Mouse (Mus musculus) midbrain, embryonic 13.5 days (tissue): ENCODE results near the gene Gm5901. TPM values are rescaled to one million over a fixed set of nuclear protein-coding genes. Genes with fewer than 3 reads are reported as not detected.

Experiments used
- ATAC-seq: fragments of 200-750 bp; cut with Nextera tagmentation; 2 replicates; pipeline ENCODE4 v1.8.0; 2017; ENCODE audit warnings: mild to moderate bottlenecking, moderate TSS enrichment, moderate library complexity
- H3K27ac ChIP-seq: fragments of 300-500 bp; sonication (generic); 2 replicates; pipeline ENCODE4 v1.5.1; 2015; ENCODE audit warnings: inconsistent platforms, mild to moderate bottlenecking, moderate library complexity
- H3K27me3 ChIP-seq: fragments of 300-500 bp; sonication (generic); 2 replicates; pipeline ENCODE4 v1.6.1; 2015; ENCODE audit warnings: mild to moderate bottlenecking, inconsistent platforms
- H3K36me3 ChIP-seq: fragments of 300-500 bp; sonication (generic); 2 replicates; pipeline ENCODE4 v1.6.1; 2015; ENCODE audit warnings: mild to moderate bottlenecking, inconsistent platforms
- H3K4me1 ChIP-seq: fragments of 300-500 bp; sonication (generic); replicated peaks from 2 replicates; pipeline ENCODE4 v1.6.1; 2015; ENCODE audit warnings: inconsistent platforms
- H3K4me2 ChIP-seq: fragments of 300-500 bp; sonication (generic); replicated peaks from 2 replicates; pipeline ENCODE4 v1.6.1; 2015; ENCODE audit warnings: moderate library complexity, mild to moderate bottlenecking, inconsistent platforms
- H3K4me3 ChIP-seq: fragments of 300-500 bp; sonication (generic); replicated peaks from 2 replicates; pipeline ENCODE4 v1.5.1; 2015; ENCODE audit warnings: mild to moderate bottlenecking, inconsistent platforms
- H3K9ac ChIP-seq: fragments of 300-500 bp; sonication (generic); replicated peaks from 2 replicates; pipeline ENCODE4 v1.6.1; 2015; ENCODE audit warnings: mild to moderate bottlenecking, inconsistent platforms
- H3K9me3 ChIP-seq: fragments of 300-500 bp; sonication (generic); 2 replicates; pipeline ENCODE4 v1.6.1; 2016; ENCODE audit warnings: mild to moderate bottlenecking, inconsistent platforms
- WGBS: fragments of 180-500 bp; shearing (Covaris S2); methylation state at CpG from one replicate; pipeline ENCODE4 v1.1.7; 2015; 5-methylcytosine and 5-hydroxymethylcytosine counted together
- polyA plus RNA-seq: library from polyadenylated mRNA; unstranded; fragments of >200 nt; fragmentation: Nextera tagmentation; extraction: Ambion mirVana; gene quantifications from 2 replicates; pipeline ENCODE4 v1.2.1, GENCODE M21; 2015

The Gm5901 gene
- polyA plus RNA-seq, 1 experiment from 2014 or later = not detected

DNA sequence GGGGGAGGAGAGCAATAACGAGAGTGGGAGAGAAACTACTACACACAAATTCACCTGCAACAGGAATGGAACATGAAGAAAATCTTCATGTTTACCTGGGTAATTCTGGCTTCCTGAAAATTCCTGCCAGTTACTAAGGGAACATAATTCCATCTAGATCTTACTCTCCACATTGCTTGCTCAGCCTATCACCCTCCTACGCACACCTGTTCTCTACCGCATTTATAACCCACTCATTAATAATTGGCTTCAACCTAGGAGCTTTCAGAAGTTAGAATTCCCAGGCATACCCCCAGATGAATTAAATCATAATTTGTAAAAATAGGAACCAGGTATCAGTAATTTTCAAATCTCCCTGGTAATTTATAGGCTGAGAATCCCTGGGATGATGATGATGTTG lies 862 bp upstream of the Gm5901 start:
- 95% methylated on average over 3 of the region's 3 CpGs for WGBS
- ATAC-seq = no peak
- H3K4me1 ChIP-seq = no peaks in the 10 kb centered on the region
- no peak overlapping the region for H3K4me2 ChIP-seq
- H3K4me3 ChIP-seq = no peak overlapping the region
- H3K27ac ChIP-seq = no peak overlapping the region
- H3K9ac ChIP-seq = no peak overlapping the region
- H3K9me3 ChIP-seq = no peaks in the 10 kb centered on the region
- H3K27me3 ChIP-seq = no peaks in the 10 kb centered on the region
- peaks cover 63% of the 10 kb centered on the region for H3K36me3 ChIP-seq

DNA sequence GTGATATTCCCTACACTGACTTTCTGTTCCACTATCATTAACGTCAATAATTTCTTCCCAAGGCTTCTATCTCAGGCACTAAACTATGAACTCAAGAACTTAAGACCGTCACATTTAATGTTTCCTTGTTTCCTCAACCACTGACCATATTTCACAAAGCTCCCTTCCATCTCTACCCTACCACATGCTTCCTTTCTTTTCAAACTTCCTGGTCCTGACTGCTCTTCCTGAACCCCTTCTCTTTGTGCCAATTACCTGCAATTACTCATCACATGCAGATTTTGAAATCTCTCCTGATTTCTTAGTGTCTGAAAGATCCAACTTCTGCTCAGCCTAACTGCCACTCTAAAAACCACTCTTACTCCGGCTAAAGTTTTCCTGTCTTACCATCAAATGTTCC lies 5.5 kb downstream of the Gm5901 start:
- Histone ChIP-seq H3K27ac (no peak overlapping the region), H3K36me3 (peaks cover 86% of the 10 kb centered on the region), H3K27me3 (no peaks in the 10 kb centered on the region), H3K4me1 (no peaks in the 10 kb centered on the region), H3K9me3 (no peaks in the 10 kb centered on the region), H3K4me2 (no peak overlapping the region), H3K9ac (no peak overlapping the region), H3K4me3 (no peak overlapping the region)
- ATAC-seq = no peak
- WGBS = 97% methylated on average over 3 of the region's 3 CpGs

DNA sequence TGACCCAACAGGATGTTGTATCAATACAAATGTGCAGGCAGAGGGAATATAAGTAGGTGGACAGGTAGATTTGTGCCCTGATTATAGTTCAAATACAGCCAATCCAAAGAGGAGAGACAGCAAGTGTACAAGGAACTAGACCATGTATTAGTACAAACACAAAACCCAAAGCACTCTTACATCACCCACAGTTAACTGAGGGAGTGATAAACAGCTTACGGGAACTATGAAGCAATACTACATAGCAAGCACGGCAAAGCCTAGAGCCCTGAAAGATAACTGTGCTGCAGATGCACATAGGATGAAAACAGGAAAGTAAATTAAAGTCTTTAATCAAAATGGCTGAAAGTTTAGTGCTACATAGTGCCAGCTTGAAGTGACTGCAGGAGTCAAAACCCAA lies 12.9 kb downstream of the Gm5901 start:
- ATAC-seq = no peak
- WGBS = 99% methylated on average over 2 of the region's 2 CpGs
- no peak overlapping the region for H3K9ac ChIP-seq
- H3K27ac ChIP-seq = no peak overlapping the region
- H3K4me2 ChIP-seq = no peak overlapping the region
- no peaks in the 10 kb centered on the region for H3K9me3 ChIP-seq
- H3K27me3 ChIP-seq = no peaks in the 10 kb centered on the region
- peaks cover 73% of the 10 kb centered on the region for H3K36me3 ChIP-seq
- no peak overlapping the region for H3K4me3 ChIP-seq
- H3K4me1 ChIP-seq = no peaks in the 10 kb centered on the region

DNA sequence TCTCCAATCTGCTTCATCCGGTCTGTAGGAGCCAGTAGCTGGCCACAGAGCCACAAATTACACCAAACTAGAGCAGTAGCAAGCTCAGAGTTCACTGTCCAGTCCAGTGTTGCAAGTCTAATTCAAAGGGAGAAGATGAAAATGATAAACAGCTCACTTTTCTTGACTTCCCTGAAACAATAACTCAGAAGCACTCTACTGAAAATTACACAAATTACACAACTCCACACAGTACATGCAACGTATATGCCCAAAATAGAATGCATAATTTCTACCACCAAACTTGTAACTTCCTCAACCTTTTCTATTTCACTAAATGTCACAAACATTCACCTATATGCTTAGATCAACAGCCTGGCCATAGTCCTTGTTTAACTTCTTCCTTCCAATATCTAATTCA lies 15.4 kb downstream of the Gm5901 start:
- no peaks in the 10 kb centered on the region for H3K9me3 ChIP-seq
- H3K4me2 ChIP-seq = no peak overlapping the region
- no peak overlapping the region for H3K9ac ChIP-seq
- 100% methylated on average over 2 of the region's 2 CpGs for WGBS
- H3K36me3 ChIP-seq = peaks cover 49% of the 10 kb centered on the region
- H3K27ac ChIP-seq = no peak overlapping the region
- no peaks in the 10 kb centered on the region for H3K4me1 ChIP-seq
- no peak for ATAC-seq
- no peak overlapping the region for H3K4me3 ChIP-seq
- no peaks in the 10 kb centered on the region for H3K27me3 ChIP-seq

DNA sequence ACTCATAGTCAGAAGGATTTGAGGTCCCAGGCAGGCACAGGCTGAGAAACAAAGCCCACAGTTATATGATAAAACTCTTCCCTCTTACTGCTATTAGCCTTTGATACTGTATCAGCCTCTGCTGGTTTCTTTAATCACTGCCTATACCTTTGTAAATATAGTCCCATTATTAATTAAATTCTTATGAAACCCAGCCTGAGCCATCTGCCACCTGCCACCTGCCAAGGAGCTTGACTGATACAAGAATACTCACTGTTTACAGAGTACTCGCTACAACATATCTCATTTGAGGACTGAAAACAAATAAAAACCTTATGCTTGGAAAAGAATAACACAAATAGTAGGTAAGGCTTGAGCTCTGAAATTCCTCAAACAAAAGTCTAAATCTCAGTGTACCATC lies 19.8 kb downstream of the Gm5901 start:
- 89% methylated on average over 1 of the region's 1 CpGs for WGBS
- H3K4me1 ChIP-seq = peaks cover 21% of the 10 kb centered on the region
- H3K9me3 ChIP-seq = no peaks in the 10 kb centered on the region
- H3K9ac ChIP-seq = no peak overlapping the region
- no peaks in the 10 kb centered on the region for H3K27me3 ChIP-seq
- ATAC-seq = no peak
- H3K4me3 ChIP-seq = no peak overlapping the region
- H3K27ac ChIP-seq = no peak overlapping the region
- no peak overlapping the region for H3K4me2 ChIP-seq
- peaks cover 8% of the 10 kb centered on the region for H3K36me3 ChIP-seq

DNA sequence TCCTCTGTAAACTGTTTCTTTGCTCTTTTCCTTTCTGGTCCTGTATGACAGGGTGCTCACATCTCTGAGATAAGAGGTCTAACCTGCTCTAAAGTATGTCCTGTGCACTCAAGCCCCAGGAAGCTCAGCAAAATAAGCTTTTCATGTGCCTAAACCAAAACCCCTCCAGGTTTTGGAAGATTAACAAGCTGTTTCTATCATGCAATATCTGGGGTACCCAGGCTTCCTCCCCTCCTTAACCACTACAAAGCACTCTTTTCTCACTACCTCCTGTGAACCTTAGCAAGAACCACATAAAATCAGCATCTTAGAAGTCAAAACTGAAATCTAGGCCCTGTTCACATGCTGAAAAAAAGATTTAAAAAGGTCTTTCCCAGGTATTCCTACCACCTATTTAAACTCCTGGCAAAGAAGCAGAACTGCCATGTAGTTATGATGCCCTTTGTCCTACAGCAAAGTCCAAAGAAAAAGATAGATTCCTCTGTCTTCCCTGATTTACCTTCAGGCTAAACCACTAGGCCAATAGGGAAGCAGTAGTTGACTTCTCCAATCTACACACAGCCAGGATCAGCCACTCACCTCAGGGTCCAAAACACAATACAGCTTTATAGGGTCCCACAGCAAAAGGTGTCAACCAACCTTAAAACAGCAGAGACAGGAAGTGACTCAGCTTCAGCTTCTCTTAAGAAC lies 20.4 kb downstream of the Gm5901 start:
- Histone ChIP-seq H3K27ac (no peak overlapping the region), H3K9me3 (no peaks in the 10 kb centered on the region), H3K4me1 (peaks cover 21% of the 10 kb centered on the region), H3K4me2 (no peak overlapping the region), H3K36me3 (peaks cover 1% of the 10 kb centered on the region), H3K9ac (no peak overlapping the region), H3K4me3 (no peak overlapping the region), H3K27me3 (no peaks in the 10 kb centered on the region)
- ATAC-seq = no peak

DNA sequence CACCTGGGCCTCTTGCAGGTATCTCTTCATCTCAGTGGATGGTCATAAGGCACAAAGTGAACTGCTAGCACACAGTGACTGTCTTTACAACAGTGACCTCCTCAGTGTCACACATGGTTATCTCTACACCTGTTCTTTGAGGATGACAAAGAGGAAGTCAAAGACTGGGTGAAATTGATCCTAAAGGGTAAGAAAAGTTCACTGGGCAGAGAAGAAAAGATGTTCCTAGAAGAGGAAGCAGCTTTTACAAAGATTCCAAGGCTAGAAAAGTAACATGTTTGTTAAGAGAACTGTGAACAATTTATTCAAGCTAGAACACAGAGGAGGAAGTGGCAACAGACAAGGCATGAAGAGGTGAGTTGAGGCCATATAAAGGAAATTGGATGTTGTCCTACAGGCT lies 21.3 kb downstream of the Gm5901 start:
- Histone ChIP-seq H3K9me3 (no peaks in the 10 kb centered on the region), H3K4me2 (no peak overlapping the region), H3K27me3 (no peaks in the 10 kb centered on the region), H3K36me3 (no peaks in the 10 kb centered on the region), H3K27ac (no peak overlapping the region), H3K9ac (no peak overlapping the region), H3K4me3 (no peak overlapping the region), H3K4me1 (peaks cover 26% of the 10 kb centered on the region)
- no peak for ATAC-seq

DNA sequence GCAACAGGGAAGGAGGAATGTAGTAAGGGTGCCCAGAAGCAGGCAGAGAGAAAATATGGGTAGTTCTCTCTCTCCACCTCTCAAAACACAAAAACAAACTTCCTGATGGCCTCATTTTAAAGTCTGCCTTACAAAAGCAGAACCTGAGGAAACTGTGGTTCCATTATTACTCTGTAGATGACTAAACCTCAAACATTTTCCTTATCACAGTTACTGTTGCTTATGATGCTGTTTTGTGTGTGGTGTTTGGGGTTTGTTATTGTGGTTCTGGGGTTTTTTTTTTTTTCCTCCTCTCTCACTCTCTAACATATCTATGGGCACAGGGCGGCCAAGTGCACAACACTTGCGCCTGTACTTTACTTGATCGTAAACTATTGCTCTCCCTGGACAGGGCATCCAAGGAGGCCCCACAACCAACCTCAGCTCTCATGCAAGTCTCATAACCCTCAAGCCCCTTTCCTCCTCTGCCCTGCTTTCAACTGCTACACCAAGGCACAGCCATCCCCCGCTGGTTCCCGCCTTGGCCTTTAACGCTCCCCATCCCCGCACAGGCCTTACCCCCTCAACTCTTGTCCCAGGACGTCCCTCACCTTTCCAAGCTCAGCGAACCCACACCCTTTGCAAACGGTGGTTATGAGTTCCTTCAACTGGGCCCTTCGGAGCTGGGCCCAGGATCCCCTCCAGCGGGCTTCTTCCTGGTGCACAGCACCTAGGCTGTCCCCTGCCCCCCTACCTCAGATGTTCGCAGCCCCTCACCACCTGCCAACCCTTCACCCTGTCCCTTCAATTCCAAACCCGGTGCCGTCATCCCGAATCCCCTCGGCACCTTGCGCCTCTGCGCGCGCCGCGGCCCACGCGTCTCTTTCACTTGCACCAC lies 24.5 kb downstream of the Gm5901 start:
- H3K36me3 ChIP-seq = no peaks in the 10 kb centered on the region
- no peaks in the 10 kb centered on the region for H3K27me3 ChIP-seq
- no peak for ATAC-seq
- WGBS = 2% methylated on average over 25 of the region's 25 CpGs
- H3K4me1 ChIP-seq = peaks cover 26% of the 10 kb centered on the region
- H3K9ac ChIP-seq = peak overlapping the region; percentile 94
- peak overlapping the region; percentile 83 for H3K4me2 ChIP-seq
- no peaks in the 10 kb centered on the region for H3K9me3 ChIP-seq
- peak overlapping the region; percentile 85 for H3K4me3 ChIP-seq
- peak overlapping the region; percentile 58; the same call in 1 of the 2 replicates for H3K27ac ChIP-seq

DNA sequence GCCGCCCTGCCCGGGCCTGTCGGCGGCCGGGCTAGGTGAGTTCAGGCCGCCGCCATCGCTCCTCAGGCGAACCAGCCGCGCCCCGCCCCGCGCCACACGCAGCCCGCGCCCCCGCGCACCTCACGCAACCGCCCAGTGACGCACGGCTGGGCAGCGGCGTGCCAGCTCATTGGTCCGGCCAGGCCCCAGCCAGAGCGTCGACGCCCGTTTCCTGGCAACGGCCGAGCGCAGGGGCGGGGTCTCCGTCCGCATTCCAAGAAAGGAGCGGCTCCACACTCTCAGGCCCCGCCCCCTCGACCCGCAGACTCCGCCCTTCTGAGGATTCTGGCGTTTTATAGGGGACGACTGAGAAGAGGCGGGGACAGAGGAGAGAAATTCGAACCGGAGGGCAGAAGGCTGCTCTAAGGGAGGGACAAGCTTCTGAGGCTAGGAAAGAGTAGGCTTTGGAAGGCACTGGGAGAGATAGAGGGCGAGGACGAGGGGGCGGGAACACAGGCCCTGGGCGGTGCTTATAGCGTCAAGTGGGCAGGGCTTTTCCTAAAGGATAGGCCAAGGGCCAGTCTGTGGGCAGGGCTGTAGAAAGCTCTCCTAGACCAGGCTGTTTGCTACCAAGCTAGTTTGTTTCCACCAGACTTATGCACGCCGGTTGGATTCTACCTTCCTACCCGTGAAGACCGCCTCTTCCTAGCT lies 25.2 kb downstream of the Gm5901 start, which contains the start of gene Fam160a2:
TSS of gene Fam160a2 (minus strand) at position 120 of the 690 bp plus-strand sequence.
- Histone ChIP-seq H3K4me3 (peak within 1 kb of the TSS; percentile 85), H3K36me3 (no peaks in the 10 kb centered on the region), H3K9me3 (no peaks in the 10 kb centered on the region), H3K4me1 (peaks cover 26% of the 10 kb centered on the region), H3K9ac (peak within 1 kb of the TSS; percentile 94), H3K4me2 (peak within 1 kb of the TSS; percentile 83), H3K27me3 (no peaks in the 10 kb centered on the region), H3K27ac (peak within 1 kb of the TSS; percentile 84)
- under 1% methylated on average over 55 of the region's 55 CpGs for WGBS
- peak; percentile 99 for ATAC-seq

DNA sequence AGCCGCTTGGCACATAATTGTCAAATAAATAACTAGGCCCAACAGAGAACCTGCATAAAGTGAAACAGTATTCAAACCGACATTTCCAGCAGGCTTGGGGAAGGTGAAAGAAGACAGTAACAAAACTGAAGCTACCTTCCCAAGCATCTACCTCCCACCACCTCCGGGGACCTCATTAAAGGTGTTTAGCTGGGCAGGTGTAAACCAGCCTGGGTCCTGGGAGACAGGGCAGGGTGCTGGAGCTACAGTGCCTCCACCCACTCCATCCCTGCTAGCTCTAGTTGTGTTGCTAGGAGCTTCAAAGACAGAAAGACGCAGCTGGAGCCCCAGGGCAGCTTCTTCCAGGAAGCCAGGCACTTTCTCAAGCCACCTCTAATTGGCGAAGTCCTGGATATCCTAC lies 29.4 kb downstream of the Gm5901 start, which contains the start of gene Cnga4:
TSS of gene Cnga4 (plus strand) at position 301 of the 400 bp plus-strand sequence.
- Histone ChIP-seq H3K36me3 (no peaks in the 10 kb centered on the region), H3K4me2 (no peak within 1 kb of the TSS), H3K4me1 (peaks cover 7% of the 10 kb centered on the region), H3K9me3 (no peaks in the 10 kb centered on the region), H3K4me3 (no peak within 1 kb of the TSS), H3K27ac (no peak within 1 kb of the TSS), H3K27me3 (no peaks in the 10 kb centered on the region), H3K9ac (no peak within 1 kb of the TSS)
- 87% methylated on average over 5 of the region's 5 CpGs for WGBS
- ATAC-seq = no peak

DNA sequence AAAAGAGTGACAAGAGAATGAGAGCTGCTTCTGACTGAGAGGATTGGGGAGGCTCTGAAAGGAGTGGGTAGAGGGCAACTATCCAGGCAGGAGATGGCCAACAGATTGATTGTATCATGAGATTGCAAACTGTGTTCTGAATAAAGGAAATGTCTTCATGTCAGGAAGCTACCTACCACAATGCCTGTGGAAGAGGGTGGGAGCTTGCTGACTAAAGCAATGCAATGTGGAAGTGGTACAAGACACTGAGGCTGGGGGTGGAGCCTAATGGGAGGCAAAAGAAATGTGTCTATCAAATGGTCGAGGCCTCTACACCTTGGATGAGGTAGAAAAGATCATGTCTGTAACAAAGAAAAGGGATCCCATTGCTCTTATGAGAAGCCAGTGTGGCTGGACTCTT lies 31.5 kb downstream of the Gm5901 start:
- no peaks in the 10 kb centered on the region for H3K36me3 ChIP-seq
- H3K9ac ChIP-seq = no peak overlapping the region
- no peak overlapping the region for H3K4me3 ChIP-seq
- peaks cover 4% of the 10 kb centered on the region; the same call in 1 of the 2 replicates for H3K27me3 ChIP-seq
- H3K27ac ChIP-seq = no peak overlapping the region
- no peaks in the 10 kb centered on the region for H3K9me3 ChIP-seq
- ATAC-seq = no peak
- 68% methylated on average over 1 of the region's 1 CpGs for WGBS
- no peak overlapping the region for H3K4me2 ChIP-seq
- no peaks in the 10 kb centered on the region for H3K4me1 ChIP-seq
